Mouse (Mus musculus): Measurements from ENCODE around the gene 9130230L23Rik. TPM values are rescaled to one million over a fixed set of nuclear protein-coding genes. Genes with fewer than 3 reads are reported as not detected.

Gene 9130230L23Rik
- polyA plus RNA-seq, 1 experiment from 2014 or later = 1.7 TPM

DNA sequence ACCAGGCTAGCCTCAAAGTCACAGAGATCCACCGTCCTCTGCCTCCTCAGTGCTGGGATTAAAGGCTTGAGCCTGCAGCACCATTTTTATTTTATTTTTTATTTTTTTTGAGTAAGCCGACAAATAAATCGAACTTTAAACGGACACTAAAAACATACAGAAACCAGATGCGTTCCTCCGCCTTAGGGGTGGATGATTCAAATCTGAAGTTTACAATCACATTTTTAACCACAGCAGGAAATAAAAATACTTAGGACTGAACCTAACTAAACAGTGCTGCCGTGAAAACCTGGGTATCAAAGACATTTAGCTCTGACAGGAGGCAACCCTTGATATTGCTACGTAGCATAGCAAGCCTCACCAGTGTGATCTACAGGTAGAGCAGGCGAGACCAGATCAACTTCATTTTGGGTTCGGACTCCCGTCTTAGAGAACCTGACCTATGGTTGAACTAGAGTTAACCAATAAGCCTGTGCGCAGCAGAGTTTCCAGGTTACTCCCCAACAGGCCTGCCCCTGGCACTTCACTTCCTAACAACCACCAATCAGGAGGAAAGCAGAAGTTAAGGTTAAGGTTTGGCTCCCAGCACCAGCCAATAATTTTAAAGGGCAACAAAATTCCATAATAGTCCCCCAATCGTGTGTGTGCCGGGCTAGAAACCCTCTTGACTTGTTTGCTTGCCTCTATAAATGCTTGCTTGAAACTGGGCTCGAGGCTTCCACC, 4.3 kb upstream of the 9130230L23Rik start:
- peak; percentile 66 for DNase-seq (ENCODE audit: low spot score)
- ATAC-seq = peak; percentile 67
- WGBS = 62% methylated on average over 15 of the region's 15 CpGs
- Histone ChIP-seq H3K4me3 (ENCODE audit: low read depth, low read length) (no peak overlapping the region), H3K36me3 (ENCODE audit: insufficient read depth, low read length) (no peaks in the 10 kb centered on the region), H3K4me2 (replicated peaks; ENCODE audit: low read depth, low read length) (no peak overlapping the region), H3K27ac (ENCODE audit: low read length) (no peak overlapping the region), H3K9ac (replicated peaks; ENCODE audit: low read depth) (no peak overlapping the region), H3K9me3 (ENCODE audit: low read length) (no peaks in the 10 kb centered on the region), H3K4me1 (ENCODE audit: insufficient read depth, low read depth, low read length) (no peaks in the 10 kb centered on the region; the same call in 1 of the 2 replicates), H3K27me3 (replicated peaks; ENCODE audit: insufficient read depth, low read length) (no peaks in the 10 kb centered on the region)
- TF ChIP-seq EP300 (IDR thresholded peaks at IDR 0.05) (no peak), CTCF (IDR thresholded peaks at IDR 0.05) (no peak)

- peak overlapping the region; percentile 14; the same call in 1 of the 2 replicates for H3K4me2 ChIP-seq (replicated peaks; ENCODE audit: low read depth, low read length)
- H3K9me3 ChIP-seq (ENCODE audit: low read length) = no peaks in the 10 kb centered on the region
- peak; percentile 20; the same call in 1 of the 2 replicates for ATAC-seq
- H3K27me3 ChIP-seq (replicated peaks; ENCODE audit: insufficient read depth, low read length) = no peaks in the 10 kb centered on the region
- no peak for TF ChIP-seq EP300 (IDR thresholded peaks at IDR 0.05)
- no peak overlapping the region for H3K4me3 ChIP-seq (ENCODE audit: low read depth, low read length)
- peak overlapping the region; percentile 29 for H3K27ac ChIP-seq (ENCODE audit: low read length)
- 23% methylated on average over 16 of the region's 16 CpGs for WGBS
- no peaks in the 10 kb centered on the region for H3K36me3 ChIP-seq (ENCODE audit: insufficient read depth, low read length)
- H3K9ac ChIP-seq (replicated peaks; ENCODE audit: low read depth) = no peak overlapping the region
- DNase-seq (ENCODE audit: low spot score) = peak; percentile 50
- no peaks in the 10 kb centered on the region; the same call in 1 of the 2 replicates for H3K4me1 ChIP-seq (ENCODE audit: insufficient read depth, low read depth, low read length)
These were observed 1.1 kb upstream of the 9130230L23Rik start for GRCm38 (mm10) chr5:66005041-66005678.

DNA sequence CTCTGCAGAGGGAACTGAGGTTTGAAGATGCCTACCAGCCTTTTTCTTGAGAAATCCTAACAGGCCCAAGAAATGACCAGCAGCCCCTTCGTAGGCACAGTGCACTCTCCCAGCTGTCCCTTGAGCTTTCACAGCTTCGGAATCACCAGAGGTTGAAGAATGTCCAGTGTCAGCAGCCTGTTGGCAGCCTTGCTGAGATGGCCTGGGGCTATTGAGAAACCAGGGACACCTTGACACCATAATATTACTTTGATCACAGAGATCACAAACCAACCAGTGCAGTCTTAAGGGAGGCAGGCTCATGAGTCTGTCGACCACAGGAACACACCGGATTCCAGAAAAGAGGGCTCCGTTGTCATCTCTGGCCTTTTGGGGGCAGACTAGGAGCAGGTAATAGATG, 2.9 kb downstream of the 9130230L23Rik start:
- no peak overlapping the region for H3K4me3 ChIP-seq (ENCODE audit: low read depth, low read length)
- TF ChIP-seq EP300 (IDR thresholded peaks at IDR 0.05) = no peak
- no peak for TF ChIP-seq CTCF (IDR thresholded peaks at IDR 0.05)
- H3K9ac ChIP-seq (replicated peaks; ENCODE audit: low read depth) = no peak overlapping the region
- 70% methylated on average over 5 of the region's 5 CpGs for WGBS
- no peaks in the 10 kb centered on the region for H3K27me3 ChIP-seq (replicated peaks; ENCODE audit: insufficient read depth, low read length)
- DNase-seq (ENCODE audit: low spot score) (no peak), ATAC-seq (no peak)
- H3K4me1 ChIP-seq (ENCODE audit: insufficient read depth, low read depth, low read length) = no peaks in the 10 kb centered on the region; the same call in 1 of the 2 replicates
- no peaks in the 10 kb centered on the region for H3K9me3 ChIP-seq (ENCODE audit: low read length)
- H3K27ac ChIP-seq (ENCODE audit: low read length) = no peak overlapping the region
- no peaks in the 10 kb centered on the region for H3K36me3 ChIP-seq (ENCODE audit: insufficient read depth, low read length)
- no peak overlapping the region for H3K4me2 ChIP-seq (replicated peaks; ENCODE audit: low read depth, low read length)

DNA sequence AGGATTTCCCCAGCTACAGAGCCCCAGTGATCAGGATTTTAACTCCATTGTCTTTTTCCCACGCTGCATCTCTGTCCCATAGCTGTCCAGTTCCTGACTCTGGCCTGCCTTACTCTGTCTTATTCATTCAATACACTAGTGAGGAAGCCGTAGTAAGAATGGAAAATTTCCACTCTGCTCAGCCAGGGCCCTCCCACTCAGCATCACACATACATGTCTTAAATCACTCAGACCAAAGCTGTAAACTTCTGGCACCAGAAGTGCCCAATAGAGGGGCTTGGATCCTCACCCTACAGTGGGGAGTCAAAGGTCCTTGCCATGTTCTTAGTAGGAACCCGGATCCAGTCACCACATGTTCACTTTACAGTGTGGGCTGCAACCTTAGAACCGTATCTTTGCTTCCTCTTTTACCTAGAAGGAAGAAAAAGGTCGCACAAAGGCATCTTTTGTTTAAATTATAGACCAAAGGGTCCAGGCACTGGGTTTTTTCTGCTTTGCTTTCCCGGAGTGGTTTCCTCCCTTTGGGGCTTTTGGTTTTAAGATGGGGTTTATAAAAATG, 3.4 kb downstream of the 9130230L23Rik start:
- no peak overlapping the region for H3K27ac ChIP-seq (ENCODE audit: low read length)
- no peak overlapping the region for H3K4me2 ChIP-seq (replicated peaks; ENCODE audit: low read depth, low read length)
- TF ChIP-seq EP300 (IDR thresholded peaks at IDR 0.05) (no peak), CTCF (IDR thresholded peaks at IDR 0.05) (no peak)
- no peak overlapping the region for H3K9ac ChIP-seq (replicated peaks; ENCODE audit: low read depth)
- no peaks in the 10 kb centered on the region for H3K9me3 ChIP-seq (ENCODE audit: low read length)
- no peak for ATAC-seq
- no peak for DNase-seq (ENCODE audit: low spot score)
- no peaks in the 10 kb centered on the region for H3K36me3 ChIP-seq (ENCODE audit: insufficient read depth, low read length)
- H3K4me1 ChIP-seq (ENCODE audit: insufficient read depth, low read depth, low read length) = no peaks in the 10 kb centered on the region; the same call in 1 of the 2 replicates
- no peaks in the 10 kb centered on the region for H3K27me3 ChIP-seq (replicated peaks; ENCODE audit: insufficient read depth, low read length)
- H3K4me3 ChIP-seq (ENCODE audit: low read depth, low read length) = no peak overlapping the region
- WGBS = 37% methylated on average over 6 of the region's 6 CpGs

DNA sequence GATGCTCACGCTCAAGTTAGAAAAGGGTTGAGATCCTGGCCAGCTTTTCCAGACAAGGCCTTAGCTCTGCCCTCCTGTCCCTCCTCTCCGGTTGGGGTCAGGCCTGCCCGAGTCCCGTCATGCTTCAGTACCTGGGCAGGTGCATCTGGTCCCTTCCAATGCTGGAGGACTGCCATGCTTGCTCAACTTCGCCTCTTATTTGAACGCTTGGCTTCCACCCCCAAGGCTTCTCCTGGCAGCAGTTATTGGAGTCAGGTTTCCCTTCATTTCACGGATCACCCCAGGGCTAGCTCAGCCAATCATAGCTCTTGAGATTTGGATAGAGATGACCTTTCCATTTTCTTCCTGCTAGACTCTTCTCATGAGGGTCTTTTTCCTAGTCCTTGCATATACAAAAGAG, 4.0 kb downstream of the 9130230L23Rik start:
- peak; percentile 35 for DNase-seq (ENCODE audit: low spot score)
- H3K36me3 ChIP-seq (ENCODE audit: insufficient read depth, low read length) = no peaks in the 10 kb centered on the region
- H3K4me3 ChIP-seq (ENCODE audit: low read depth, low read length) = no peak overlapping the region
- peak; percentile 27; the same call in 1 of the 2 replicates for ATAC-seq
- 57% methylated on average over 7 of the region's 7 CpGs for WGBS
- H3K27me3 ChIP-seq (replicated peaks; ENCODE audit: insufficient read depth, low read length) = no peaks in the 10 kb centered on the region
- TF ChIP-seq EP300 (IDR thresholded peaks at IDR 0.05) (no peak), CTCF (IDR thresholded peaks at IDR 0.05) (no peak)
- H3K27ac ChIP-seq (ENCODE audit: low read length) = no peak overlapping the region
- H3K4me2 ChIP-seq (replicated peaks; ENCODE audit: low read depth, low read length) = no peak overlapping the region
- H3K9me3 ChIP-seq (ENCODE audit: low read length) = no peaks in the 10 kb centered on the region
- no peak overlapping the region for H3K9ac ChIP-seq (replicated peaks; ENCODE audit: low read depth)
- no peaks in the 10 kb centered on the region for H3K4me1 ChIP-seq (ENCODE audit: insufficient read depth, low read depth, low read length)

DNA sequence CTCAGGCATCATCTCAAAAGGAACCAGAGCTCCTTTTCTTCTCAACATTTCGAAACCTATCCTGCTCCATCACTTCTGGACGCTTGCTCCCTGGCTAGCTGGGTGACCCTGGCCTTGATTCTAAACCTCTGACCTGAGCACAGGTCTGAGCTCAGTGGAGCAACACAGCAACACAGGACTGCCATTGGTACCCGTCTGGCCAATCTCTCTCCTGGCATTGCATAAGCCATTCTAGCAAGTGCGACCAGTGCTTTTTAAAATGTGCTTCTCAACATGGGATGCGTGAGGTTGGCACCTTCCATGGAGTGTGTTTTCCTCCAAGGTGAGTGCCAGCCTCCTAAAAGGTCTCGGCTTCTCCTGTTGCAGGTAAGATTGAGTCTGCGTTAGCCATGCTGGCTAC, 5.0 kb downstream of the 9130230L23Rik start:
- DNase-seq (ENCODE audit: low spot score) = no peak
- H3K4me2 ChIP-seq (replicated peaks; ENCODE audit: low read depth, low read length) = no peak overlapping the region
- no peaks in the 10 kb centered on the region for H3K36me3 ChIP-seq (ENCODE audit: insufficient read depth, low read length)
- WGBS = 68% methylated on average over 7 of the region's 7 CpGs
- no peak overlapping the region for H3K27ac ChIP-seq (ENCODE audit: low read length)
- no peaks in the 10 kb centered on the region for H3K27me3 ChIP-seq (replicated peaks; ENCODE audit: insufficient read depth, low read length)
- TF ChIP-seq EP300 (IDR thresholded peaks at IDR 0.05) = no peak
- no peak for TF ChIP-seq CTCF (IDR thresholded peaks at IDR 0.05)
- ATAC-seq = no peak
- no peaks in the 10 kb centered on the region for H3K4me1 ChIP-seq (ENCODE audit: insufficient read depth, low read depth, low read length)
- no peak overlapping the region for H3K9ac ChIP-seq (replicated peaks; ENCODE audit: low read depth)
- H3K9me3 ChIP-seq (ENCODE audit: low read length) = no peaks in the 10 kb centered on the region
- H3K4me3 ChIP-seq (ENCODE audit: low read depth, low read length) = no peak overlapping the region
